Mouse (Mus musculus): ENCODE measurements around the gene Plin5.
A peak's percentile ranks its signal among the peaks of the same experiment; 100 is the strongest.

The Plin5 gene

DNA sequence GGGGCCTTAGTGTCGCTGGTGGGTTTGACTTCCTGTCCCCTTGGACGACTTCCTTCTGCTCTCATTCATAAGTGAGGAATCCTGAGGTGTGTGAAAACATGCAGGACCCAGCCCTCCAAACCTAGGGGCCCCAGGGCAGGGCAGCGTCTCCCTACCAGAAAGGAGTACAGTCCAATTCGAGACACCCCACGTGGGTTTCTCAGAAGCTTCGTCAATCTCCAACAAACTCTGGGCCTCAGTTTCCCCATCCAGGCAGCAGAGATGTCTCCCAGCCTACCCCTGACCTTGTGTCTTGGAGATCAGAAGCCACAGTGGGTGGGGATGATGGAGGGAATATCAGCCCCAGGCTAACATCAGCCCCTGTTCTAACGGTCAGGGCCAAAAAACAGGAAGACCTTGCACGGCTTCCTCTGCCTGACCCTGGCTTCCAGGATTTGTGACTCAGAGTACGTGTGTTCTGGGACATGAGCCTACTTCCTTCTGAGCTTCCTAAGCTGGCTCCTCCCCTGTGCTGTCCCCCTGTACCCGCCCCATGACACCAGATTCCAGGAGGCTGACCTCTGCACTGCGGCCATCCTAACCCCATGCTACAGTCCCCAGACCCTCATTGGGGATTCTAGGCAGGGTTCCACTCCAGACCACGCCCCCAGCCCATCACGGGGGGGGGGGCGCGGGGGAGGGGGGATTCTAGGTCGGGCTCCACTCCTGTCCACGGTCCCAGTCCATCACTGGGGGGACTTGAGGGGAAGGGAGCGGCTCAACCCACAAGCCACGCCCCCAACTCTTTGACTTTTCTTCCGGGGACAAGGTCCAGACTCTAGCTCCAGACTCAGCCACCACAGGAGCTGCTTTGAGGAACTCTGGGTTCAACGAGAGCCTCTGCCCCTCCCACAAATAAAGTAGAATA is 16.3 kb upstream of the Plin5 start:
- DNase-seq (ENCODE audit: low spot score in 2 of 2): no peak

DNA sequence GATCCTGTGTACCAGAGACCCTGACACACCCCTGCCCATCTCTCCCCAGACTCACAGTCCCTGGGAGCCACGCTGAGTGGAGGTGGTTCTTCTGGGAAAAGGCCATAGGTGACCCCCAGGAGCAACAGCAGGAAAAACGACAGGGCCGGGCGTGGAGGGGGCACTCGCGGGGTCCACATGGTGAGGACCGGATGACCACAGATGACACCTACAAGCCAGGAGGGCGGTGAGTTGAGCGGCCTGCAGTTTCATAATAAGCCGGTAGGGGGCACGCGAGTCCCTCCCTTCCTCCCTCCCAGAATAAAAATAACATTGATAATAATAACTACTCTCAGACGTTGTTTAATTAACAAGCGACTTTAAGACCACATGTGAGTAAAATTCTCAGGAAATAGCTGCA is 15.3 kb upstream of the Plin5 start:
- peak; percentile 78 to 82 for DNase-seq (ENCODE audit: low spot score in 2 of 2)

DNA sequence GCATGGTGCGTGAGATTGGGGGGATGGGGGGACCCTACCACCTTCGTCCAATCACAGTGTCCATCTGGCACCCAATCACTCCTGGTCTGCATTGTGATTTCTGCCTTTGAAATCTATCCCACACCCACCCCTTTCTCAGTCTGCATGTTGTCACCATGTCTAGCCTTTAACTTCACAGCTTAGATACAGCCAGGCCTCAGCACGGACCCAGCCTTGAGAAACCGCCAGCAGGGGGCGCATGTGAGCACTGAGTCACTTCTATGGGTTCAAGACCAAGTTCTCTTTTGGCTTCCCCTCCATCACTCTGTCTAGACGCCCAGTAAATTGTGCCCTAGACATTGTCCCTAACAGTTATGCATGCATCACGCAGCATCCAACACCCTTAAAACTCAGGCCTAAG is 14.4 kb upstream of the Plin5 start:
- DNase-seq (ENCODE audit: low spot score in 2 of 2): peak; percentile 59 to 81

DNA sequence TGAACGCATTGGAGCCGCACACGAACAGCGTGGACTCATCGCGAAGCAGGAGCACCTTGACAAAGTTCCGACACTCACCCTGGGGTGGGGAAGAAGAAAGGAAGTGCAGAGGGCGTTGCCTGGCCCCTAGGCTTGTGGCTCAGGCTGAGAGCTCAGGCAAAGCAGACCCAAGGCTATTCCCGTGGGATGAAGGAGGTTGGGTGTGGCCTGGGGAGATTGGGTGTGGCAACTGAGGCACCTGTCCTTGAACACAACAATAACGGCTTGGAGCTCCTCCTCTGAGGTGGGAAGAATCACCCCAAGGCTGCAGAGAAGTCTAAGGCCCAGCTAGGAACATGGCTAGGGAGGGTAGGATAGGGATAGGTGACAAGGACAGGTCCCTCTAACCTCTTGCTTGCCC is 13.7 kb upstream of the Plin5 start:
- DNase-seq (ENCODE audit: low spot score in 2 of 2): no peak

DNA sequence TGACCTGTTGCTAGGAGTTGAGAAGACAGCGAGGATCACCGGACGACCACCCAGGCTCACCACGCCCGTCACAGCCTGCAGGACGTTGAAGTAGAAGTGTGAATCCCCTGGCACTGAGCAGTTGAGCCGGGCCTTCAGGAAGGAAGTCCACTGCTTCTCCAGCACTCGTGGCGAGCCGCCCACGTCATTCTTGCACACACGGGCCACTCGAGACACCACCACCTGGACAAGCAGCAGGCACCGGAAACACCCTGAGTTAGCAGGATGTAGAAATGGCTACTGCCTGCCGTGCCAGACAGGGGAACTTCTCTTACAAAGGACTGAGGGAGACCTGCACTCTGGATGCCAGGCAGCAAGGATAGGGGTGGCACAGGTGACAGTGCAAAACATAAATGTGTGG is 10.8 kb upstream of the Plin5 start:
- DNase-seq (ENCODE audit: low spot score in 2 of 2): no peak

DNA sequence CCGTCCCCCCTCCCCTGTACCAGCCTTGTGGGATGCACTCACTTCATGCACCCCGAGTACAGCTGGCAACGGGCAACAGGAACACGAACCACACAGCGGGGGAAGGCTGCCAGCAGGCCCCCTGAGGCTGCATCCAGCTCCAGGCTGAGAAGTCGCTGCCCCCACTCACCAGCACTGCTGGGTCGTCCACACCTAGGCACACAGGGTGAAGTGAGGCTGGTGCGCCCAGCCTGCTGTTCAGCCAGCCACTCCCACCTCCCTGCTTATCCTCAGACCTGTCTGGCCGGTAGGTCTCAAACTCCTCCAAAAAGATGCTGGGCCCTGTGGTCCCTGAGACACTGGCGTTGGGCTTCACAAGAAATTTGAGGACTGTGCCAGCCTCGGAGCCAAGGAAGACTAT is 8.8 kb upstream of the Plin5 start:
- DNase-seq (ENCODE audit: low spot score in 2 of 2): no peak

DNA sequence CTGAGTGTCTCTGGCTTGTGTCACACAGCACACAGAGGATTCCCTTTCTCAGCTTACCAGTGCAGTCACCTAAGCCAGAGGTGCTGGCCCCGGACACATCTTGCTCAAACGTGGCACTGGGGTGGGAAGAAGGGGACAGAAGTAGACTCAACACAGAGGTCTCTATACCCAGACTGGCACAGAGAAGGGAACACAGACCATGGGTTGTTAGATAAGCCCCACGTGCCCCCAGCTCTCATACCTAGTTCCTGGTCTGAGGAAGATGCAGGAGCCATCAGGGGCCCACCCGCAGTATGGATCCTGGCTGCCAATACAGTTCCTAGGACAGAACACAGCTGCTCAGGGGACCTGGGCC is 7.9 kb upstream of the Plin5 start:
- DNase-seq (ENCODE audit: low spot score in 2 of 2): no peak

DNA sequence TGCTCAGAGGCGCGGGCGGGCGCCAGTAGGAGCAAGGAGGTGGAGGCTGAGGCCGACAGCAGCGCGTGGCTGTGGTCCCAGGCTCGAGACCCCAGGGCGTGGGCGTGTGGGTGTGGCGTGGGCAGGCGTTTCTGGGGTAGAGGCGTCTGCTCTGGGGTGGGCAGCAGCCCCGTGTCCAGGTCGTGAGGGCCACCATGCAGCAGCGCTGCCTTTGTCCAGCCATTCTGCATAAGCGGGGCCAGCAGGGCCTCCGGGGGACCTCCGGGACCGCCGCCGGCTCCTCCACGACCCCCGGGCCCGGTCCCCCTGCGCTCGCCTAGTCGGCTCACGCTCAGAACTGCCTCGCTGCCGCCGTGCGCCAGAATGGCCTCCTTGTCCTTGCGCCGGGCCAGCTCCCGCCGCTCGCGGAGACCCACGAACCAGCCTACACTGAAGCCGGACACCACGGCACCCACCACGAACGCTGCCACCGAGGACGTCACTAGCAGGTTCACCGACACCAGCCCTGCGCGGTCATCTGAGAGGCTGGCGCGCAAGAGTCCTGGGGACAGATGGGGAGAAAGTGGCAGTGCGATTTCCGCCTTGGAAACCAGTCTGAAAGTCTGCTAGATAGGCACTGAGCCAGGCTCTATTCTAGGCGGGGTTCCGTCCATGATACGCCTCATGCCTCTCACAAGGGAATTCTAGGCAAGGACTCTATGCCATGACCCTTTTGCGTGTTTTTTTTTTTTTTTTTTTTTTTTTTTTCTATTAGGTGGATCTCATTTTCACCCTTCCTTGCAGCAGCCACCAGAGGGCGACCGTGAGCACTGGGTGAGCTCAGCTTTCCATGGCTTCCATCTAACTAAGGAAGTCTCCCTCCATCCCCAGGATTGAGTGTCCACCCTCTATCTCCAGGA is 7.2 kb upstream of the Plin5 start:
- DNase-seq (ENCODE audit: low spot score in 2 of 2): peak in 1 of 2 experiments; percentile 52

DNA sequence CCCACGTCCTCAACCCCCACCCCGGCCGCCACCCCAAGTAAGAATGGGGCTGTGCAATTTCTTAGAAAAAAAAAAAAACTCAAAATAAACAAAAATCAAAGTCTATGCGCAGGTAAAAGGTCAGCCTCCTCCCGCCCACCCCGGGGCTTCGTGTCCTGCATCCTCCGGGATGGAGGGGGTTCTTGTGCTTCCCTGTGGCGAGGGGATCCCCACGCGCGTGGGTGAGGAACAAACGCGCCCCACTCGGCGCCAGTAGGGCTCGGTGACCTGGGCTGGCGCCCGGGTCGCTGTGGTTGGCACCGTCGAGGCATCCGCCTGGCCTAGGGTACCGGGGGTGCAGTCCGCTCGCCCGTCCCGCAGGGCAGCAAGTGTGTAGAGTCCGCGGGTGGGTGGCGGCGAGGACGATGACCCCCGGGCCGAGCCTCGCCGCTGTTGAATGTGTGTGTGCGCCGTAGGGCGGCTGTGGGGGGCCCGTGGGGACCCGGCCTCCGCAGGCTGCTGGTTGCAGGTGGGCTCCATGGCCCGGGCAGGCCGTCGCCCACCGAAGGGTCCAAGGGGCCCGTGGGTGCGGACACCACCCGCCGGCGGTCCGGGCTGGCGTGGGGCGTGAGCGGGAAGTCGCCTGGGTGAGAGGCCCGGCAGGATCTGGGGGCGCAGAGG is 6.4 kb upstream of the Plin5 start:
- DNase-seq (ENCODE audit: low spot score in 2 of 2): no peak

DNA sequence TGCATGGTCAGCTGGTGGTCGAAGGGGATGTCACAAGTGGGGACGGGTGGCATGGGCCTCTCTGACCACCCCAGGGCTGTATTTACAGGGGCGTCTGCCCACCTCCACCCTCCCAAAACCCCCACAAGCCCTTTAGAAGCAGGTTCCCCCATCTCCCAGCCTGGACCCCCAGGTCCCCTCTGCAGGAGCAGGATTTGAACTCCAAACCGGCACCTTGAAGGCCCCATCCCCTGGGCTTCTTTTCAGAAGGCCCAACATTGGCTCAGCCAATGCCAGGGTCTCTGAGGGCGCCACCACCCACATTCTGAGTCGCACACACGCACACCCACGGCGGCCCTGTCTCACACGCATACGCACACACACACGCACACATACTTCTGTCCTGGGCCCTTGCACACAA is 5.8 kb upstream of the Plin5 start:
- no peak for DNase-seq (ENCODE audit: low spot score in 2 of 2)

DNA sequence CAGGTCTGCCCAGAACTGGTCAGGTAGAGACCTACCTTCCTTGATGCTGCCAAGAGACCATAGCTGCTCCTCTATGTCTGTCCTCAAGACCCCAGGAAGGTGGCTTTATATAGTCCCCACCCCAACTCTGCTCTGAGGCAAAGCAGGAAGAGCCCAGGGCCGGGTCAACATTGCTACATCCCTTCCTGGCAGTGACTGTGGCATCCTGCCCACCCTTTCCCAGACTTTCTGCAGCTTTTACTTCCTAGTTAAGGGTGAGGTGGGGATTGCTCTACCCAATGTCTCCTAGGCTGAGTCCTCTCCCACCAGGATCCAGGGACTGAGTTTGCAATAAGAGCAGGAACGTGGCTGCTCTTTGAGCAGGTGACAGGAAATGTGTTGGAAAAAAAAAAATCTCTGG is 4.4 kb upstream of the Plin5 start, which contains the start of gene Lrg1:
Lrg1 (minus strand) TSS at position 176 of the 400 bp plus-strand sequence.
- no peak for DNase-seq (ENCODE audit: low spot score in 2 of 2)

DNA sequence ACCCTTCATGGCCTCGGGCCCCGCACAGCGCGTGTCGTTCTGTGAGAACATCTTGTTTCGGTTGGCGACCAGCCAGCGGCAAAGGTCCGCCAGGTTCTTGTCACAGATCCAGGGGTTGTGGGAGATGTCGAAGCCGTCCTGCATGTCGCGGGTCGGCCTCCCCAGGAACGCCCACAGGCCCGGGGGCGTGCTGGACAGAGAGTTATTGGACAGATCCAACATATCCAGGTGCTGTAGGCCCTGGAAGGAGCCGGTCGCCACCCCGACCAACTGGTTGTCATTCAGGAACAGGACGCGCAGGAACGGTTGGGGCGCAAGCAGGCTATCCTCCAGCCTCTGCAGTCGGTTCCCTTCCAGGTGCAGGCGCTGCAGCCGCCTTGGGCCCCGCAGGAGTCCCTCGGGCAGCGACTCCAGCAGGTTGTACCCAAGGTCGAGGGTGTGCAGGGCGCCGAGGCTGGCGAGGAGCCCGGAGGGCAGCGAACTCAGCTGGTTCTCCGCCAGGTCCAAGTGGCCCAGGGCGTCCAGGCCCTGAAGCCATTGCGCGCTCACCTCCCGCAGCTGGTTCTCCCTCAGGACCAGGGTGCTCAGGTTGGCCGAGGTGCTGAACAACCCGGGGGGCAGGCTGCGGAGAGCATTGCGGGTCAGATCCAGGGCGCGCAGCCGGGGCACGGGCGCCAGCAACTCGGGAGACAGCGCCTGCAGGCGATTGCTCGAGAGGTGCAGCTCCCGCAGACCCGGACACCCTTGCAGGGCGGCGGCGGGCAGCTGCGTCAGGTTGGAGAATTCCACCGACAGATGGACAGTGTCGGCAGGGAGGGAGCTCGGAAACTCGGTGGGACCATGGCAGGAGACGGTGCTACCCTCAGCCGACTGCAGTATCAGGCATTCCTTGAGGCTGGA is 2.8 kb upstream of the Plin5 start:
- no peak for DNase-seq (ENCODE audit: low spot score in 2 of 2)

DNA sequence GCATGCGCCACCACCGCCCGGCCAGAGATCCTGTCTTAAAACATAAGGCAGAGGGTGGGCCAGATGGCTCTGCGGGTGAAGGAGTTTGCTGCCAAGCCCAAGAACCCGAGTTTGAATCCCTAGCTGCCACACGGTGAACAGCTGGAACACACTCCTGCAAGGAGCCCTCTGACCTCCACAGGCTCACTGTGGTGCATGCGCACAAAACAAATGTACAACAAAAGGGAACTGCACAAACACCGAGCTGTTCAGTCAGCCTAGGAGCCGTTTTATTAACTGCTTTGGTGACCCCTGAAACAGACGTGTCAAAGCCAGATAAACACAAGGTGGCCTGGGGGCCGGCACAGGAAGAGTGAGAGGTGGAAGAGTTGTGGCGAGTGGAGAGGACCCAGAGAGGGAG is 2.0 kb upstream of the Plin5 start:
- DNase-seq (ENCODE audit: low spot score in 2 of 2): no peak

DNA sequence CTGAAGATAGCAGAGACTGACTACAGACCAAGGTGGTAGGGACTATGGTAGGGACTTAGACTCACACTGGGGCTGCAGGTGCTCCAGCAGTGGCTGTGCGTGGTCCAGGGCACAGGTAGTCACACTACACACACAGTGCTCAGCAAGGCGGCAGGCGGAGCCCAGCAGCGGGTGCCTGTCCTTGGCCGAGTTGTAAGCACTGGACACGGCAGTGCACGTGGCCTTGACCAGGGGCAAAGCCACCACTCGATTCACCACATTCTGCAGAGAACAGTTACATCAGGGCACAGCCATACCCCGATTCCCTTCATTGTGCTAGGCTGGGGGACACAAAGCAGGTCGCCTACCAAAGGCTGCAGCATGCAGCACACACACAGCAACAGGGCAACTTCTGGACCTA is 1.2 kb downstream of the Plin5 start:
- DNase-seq (ENCODE audit: low spot score in 2 of 2): no peak

DNA sequence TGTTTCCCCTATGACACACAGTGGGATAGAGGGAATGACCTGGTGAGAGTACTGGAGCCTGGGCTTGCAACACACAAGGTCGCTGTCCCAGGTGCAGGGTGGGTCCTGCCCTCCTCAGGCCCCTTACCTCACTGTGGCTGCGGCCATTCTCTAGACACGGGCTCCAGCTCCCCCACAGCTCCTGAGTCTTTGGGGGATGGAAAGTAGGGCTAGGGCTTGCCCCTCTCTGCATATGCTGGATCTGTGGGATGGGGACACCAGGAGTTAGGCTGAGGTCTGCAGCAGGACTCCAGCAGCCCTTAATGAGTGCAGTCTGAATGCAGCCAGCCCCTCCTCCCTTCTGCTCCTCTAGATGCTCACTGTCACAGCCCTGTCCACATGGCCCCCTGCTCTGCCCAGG is 4.7 kb downstream of the Plin5 start:
- DNase-seq (ENCODE audit: low spot score in 2 of 2): no peak

DNA sequence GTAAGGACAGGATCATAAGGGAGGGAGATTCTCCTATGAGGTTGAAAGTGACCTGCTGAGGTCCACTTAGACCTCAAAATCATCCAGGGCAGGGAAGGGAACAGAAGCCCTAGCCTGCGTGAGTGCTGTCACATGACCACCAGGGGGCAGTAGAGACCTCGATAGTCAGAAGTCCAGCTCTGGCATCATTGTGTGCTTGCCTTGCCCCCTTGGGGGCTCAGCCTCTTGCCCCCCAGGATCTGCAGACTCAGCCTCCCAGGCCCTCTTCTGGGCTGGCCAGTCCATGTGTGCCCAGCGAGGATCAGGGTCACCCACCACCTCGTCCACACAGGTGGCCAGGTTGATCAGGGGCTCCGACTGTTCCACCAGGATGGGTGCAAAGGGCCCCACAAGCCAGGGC is 5.5 kb downstream of the Plin5 start:
- DNase-seq (ENCODE audit: low spot score in 2 of 2): peak; percentile 55 to 62

DNA sequence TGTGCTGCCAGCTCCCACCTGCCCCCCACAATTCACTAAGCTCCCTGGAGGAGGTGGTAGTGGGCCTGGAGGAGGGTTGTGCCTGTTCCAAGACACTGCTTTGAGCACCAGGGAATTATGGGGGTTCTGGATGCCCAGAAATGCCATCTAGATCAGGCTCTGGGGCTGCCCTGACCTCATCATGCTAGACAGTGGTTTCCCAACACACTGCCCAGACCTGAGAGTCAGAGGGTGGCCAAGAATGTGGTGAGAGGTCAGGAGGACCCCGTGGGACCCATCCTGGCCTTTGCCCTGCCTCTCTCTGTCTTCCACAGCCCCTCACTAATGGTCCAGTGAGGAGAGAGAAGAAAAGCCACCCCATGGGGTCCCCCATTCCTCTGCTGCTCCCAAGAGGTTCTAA is 6.4 kb downstream of the Plin5 start:
- DNase-seq (ENCODE audit: low spot score in 2 of 2): no peak

DNA sequence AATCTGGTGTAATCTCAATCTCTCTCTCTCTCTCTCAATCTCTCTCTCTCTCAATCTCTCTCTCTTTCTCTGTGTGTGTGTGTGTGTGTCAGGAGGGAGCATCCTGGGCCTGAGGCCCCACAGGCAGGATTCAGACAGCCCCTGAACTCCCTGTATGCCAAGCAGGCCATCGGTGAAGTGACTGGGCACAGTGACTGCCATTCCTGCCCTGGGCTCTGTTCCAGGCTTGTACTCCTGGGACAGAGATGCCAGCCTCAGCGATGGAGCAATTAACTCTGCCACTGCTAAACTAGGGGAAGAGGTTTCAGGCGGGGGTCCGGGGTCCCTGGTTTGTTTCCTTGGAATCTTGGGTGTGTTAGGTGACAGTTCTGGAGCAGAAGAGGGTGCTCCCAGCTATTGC is 6.8 kb downstream of the Plin5 start:
- no peak for DNase-seq (ENCODE audit: low spot score in 2 of 2)

DNA sequence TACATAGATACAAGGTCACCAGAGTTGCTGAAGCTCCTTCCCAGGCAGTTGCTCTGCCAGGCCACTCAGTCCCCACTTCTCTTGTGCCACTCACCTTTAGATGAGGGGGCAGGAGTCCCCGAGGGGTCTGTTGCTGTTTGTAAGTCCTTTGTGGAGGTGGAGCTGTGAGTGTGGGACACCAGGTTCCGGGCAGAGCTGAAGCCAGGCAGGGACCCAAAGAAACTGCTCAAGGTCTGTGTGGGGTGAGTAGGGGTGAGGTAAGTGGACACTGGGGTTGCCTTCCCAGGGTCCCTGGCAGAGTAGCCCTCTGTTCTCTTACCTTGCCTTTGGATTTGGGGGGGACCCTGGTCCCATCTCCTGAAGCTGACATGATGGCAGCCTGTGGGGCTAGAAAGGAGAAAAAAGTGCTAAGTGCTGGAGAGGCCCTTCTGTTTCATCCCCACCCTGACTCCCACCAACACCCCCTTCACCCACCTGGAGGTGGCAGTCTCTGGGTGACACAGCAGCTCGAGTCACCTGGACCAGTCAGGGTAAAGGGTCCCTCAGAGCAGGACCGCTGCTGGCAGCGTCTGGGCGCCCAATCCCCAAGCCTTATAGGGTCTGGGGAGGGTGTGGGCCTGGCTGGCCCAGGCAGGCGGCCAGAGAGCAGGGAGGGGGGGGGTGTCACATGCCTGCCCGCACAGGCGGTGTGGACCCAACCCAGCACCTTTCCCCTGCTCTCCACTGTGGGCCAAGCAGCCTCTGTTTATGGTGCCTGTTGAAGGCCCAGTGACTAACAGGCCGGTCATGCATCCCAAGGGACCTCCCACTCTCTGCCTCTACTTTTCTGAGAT is 8.0 kb downstream of the Plin5 start, which contains the start of gene Plin4:
Plin4 (minus strand) TSS at position 585 of the 833 bp plus-strand sequence.
- DNase-seq (ENCODE audit: low spot score in 2 of 2): no peak

DNA sequence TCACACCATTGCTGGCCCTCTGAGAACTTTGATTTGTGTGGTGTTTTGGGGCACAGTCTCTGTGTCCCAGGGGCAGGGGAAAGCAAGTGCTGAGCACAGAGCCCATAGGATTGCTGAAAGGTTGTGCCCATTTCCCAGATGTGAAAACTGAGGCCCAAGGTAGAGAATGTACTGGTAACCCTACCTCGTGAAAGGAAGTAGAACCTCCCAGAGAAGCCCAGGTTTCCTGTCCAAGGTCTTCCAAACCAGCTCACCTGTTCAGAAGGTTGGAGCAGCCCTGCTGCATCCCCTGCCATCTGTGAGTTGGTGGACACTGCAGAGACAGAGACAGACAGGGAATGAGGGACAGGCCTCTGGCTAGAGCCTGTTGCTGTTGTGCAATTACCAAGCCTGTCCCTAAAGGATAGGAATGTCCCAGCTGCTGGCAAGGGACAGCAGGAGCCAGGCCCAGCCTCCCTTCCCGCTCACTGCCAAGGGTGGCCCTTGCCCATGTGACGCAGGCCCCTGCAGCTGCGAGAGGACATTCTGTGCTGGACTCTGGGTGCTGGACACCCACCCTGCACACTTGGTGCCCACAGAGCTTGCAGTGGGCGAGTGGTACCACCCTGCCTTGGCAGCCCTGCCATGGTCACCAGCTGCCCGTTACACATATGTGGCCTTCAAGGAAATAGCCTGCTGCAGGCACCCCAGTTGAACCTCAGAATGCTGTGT is 8.9 kb downstream of the Plin5 start:
- DNase-seq (ENCODE audit: low spot score in 2 of 2): no peak

Data from natural killer cell, adult 2 months (primary cell).